Mouse (Mus musculus) gastrocnemius, postnatal 4 days (tissue): ENCODE measurements at regions not wholly inside any gene's neighbourhood (a gene's known extent, or its start where the extent isn't known, plus 50 kb on each side); places are given as distances from the start of the nearest gene placed in this dataset.

Experiments used
- DNase-seq, 2 experiments: peaks; one replicate each; pipeline ENCODE4 v3.0.0; 2021 to 2022; ENCODE audit warnings: low spot score in 2 of 2, mixed read lengths in 2 of 2

DNA sequence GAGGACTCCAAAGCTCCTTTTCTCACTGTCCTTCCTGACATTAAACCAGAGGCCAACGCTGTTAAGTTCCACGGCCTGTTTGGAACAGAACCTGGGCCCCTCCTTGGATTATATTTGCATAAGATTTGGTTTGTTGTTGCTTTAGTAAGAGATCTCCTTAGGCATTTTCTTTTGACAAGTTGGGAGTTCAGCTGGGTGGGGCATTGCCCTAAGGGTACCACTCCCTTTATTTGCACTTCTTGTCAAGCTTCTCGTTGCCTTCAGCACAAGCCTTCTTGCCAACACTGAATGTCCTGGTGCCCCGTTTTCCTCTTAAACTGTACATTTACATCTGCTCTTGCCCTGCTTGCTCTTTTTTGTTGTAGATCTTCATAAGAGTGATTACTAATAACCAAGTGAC is 317.5 kb upstream of the Adamts9 start:
- DNase-seq = no peak

GRCm38 (mm10) chr6:93257130-93257841 is 314.0 kb upstream of the Adamts9 start:
- DNase-seq = no peak

- DNase-seq = no peak
Observed at GRCm38 (mm10) chr6:93253746-93254145, 310.5 kb upstream of the Adamts9 start.

DNA sequence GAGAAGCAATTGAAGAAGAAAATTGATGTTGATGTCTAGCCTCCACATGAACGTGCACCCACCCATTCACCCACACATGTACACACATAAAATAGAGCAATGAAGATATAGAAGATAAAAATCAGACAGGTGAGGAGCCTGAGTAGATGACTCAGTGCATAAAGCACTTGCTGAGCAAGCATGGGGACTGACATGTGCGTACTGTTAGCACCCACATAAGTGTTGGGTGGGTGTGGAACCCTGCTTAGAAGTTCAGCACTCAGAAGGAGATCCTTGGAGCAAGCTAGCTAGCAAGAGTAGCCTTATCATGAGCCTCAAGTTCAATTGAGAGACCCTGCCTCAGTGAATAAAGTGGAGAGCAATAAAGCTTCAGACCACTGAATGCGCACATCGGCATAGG is 305.7 kb upstream of the Adamts9 start:
- DNase-seq = no peak

DNA sequence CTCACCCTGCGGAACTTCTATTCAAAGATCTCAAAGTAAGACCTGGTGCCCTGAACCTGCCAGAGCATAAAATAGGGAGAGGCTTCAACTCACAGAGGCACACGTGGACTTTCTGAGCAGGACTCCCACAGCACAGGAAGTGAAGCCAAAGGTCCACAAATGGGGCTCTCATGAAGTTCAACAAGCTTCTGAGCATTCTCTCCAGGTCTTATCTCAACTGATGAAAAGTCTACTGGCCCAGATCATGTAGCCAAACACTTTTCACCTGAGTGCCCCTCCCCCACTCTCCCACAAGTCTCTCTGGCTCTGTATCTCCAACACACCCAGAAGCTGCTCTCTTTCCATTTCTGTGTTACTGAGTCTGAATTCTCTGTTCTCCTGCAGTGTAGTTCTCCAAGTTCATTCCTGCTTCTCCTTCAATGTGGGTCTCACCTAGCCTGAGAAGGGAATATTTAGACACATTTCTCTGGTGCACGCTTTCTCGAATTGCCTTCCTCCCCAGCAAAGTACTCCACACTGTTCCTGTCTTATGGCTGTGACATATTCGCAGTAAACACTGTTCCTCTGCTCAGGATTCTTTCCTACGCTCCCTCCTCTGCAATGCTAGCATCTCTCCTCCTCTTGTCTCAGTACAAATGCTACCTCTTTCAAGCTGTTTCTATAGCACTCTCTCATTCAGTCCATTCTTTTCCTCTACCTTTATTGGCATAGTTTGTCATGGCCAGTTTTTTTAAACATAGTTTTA is 303.4 kb upstream of the Adamts9 start:
- DNase-seq = no peak

DNA sequence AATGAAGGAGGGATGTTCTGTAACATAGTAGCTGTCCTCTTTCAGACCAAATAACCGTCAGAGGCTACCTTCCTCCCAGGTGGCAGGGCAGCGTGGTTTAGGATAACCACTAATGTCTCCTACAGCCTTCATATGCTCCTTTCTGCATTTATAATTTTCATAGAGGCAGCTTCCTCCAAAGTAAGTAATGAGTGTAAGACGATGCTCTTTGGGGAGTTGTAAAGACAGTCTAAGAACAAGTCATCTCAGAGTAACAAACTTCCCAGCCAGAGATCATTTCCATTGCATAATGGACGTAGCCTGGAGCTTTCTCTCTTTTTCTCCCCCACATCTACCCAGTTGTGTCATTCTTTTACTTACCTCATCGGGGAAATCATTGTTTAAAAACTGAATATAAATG is 292.3 kb upstream of the Adamts9 start:
- no peak for DNase-seq

DNA sequence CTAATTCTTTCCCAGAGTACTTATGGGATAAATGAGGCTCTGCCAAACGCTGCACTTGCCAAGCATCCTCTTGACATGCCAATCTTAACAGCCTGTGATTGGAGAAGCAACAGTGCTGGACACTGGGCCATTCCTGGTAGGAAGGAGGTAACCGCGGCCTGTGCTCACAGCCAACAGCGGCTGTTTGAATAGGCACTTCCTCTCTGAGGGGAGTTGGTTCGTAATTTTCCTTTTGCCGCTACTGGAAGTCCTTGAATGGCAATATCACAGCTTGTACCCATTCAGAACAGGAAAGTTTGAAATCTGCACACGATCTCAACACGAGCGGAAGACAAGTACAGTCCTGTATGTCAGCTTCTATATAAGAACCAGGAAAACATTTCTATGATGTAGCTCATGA is 289.3 kb upstream of the Adamts9 start:
- DNase-seq = no peak

DNA sequence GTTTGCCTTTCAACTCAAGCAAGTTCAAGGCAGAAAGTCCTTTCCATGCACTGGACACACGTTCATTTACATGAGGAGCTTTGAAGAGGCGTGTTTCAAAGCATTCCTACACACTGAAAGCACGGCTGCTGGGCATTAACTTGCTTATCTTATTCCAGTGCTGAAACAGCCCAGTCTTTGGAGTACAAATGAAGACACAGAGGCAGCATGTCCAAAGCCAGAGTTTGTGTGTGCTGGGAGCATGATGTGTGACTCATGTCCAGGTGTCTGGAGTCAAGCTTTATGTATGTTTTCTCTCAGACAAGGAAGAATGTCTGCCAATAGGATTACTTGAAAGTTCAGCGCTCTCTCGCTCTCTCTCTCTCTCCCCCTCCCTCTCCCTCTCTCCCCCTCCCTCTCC is 287.2 kb upstream of the Adamts9 start:
- no peak for DNase-seq

GRCm38 (mm10) chr6:93229320-93229719 is 286.0 kb upstream of the Adamts9 start:
- no peak for DNase-seq

- DNase-seq = no peak
Observed at GRCm38 (mm10) chr6:93223610-93224550, 280.6 kb upstream of the Adamts9 start.

GRCm38 (mm10) chr6:93218015-93218593 is 274.8 kb upstream of the Adamts9 start:
- DNase-seq = no peak

DNA sequence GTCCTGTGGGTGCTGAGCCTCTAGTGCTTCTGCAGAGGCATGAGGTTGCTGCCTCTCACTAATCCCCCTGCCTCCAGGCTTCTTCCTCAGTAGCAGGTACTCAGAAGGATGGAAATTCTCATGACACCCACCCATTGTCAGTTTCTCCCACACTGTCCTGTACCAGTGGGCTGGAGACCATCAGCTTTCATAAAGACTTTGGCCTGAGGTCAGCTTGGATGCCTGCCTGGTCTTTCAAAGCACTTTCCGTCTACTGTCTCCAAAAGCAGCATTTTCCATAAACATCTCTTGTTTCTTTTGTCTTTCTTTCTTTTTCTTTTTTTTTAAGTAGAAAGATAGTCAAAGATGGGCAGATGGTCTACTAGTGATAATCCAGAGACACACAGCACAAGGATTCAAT is 257.6 kb upstream of the Adamts9 start:
- peak in 1 of 2 experiments; percentile 18 for DNase-seq

GRCm38 (mm10) chr6:93194741-93195140 is 251.4 kb upstream of the Adamts9 start:
- no peak for DNase-seq

- no peak for DNase-seq
Observed at GRCm38 (mm10) chr6:93192980-93193379, 249.7 kb upstream of the Adamts9 start.

- DNase-seq = no peak
Observed at GRCm38 (mm10) chr6:93190986-93191385, 247.7 kb upstream of the Adamts9 start.

- peak in 1 of 2 experiments; percentile 80 for DNase-seq
Observed at GRCm38 (mm10) chr6:93168526-93168925, 225.2 kb upstream of the Adamts9 start.

DNA sequence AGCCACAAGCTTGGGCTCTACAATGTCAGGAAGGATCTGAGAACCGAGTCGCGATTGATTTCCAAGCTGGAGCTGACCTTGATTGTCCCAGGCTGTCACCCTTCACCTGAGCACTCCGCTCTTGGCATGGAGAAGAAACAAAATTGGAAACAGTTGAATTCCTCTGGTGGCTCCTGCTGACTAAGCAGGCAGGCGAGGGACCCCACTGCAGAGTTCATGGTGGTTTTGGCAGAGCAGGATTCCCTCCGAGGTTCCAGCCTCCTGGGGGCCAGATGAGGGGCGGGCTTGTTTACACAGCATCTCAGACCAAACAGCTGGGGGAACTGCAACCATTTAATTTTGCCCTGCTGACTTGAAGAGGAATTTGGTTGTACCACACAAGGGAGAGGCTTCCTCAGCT is 224.0 kb upstream of the Adamts9 start:
- DNase-seq = peak in 1 of 2 experiments; percentile 24

DNA sequence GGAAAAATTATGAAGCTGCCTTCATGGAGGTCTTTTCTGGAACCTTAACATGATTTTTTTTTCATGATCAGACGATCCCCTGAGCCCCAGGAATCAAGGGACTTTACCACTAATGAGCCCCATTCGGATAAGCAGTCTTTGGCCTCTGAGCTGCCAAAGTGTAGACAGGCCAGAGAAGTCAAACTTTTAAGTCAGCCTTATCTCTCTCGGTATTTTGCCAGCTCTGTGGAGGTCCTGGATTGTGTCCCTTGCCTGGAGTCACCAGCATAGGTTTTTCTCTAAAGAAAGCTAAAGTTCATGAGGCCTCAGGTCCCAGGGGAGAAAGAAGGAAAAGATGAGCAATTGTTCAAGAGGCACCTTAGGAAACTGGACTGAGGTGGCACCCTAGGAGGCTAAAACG is 222.7 kb upstream of the Adamts9 start:
- no peak for DNase-seq

DNA sequence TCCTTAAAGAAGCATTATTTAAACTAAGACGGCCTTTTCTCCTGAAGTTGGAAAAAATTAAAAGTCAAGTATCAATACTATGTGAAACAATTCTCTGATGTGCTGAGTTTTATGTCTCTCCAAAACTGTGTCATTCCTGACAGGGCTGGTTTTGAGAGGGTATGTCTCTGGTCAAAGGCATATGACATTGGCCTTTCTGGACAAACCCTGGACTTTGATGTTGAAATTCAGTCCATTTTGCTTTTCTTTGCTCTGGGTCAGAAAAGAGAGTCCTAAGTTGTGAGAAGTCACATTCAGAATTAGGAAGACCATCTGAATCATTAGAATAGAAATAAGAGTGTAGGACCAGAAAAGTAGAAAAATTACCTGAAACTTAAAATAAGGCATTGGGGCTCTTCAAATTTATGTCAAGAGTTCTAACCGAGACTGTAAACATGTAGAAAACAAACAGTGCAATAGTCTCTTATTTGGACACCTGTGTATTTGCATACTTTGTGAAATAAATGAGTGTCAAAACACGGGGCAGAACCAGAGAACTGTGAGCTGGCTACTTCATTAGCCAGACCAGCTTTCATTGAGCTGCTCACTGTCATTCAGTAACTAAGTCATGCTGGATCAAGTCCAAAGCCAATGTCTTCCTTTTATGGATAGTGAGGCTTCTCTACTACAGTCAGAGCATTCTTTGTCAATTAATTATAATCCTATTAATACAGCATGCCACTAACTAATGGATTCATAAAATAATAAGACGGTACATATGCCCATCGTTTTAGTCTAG is 209.3 kb upstream of the Adamts9 start:
- no peak for DNase-seq

DNA sequence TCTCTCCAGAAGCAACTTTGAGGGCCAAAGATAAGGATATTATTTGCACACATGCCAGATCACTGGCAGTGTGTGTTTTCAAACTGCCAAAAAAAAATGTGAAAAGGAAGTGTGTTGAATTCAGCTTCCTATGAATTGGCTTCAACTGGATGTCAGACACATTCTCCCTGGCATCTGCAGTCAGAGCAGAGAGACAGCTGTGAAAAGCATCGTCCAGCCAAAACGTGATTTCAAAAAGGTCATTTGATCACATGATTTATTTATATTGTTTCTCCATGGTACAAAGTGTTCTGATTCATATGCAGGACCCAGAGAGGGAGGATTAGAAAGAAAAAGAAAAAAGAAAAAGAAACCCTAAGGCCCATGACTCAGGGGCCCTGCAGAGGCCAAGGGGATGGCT is 207.2 kb upstream of the Adamts9 start:
- no peak for DNase-seq

GRCm38 (mm10) chr6:93149956-93150355 is 206.7 kb upstream of the Adamts9 start:
- DNase-seq = no peak
